ENCODE assay signal across 8 mouse cellular contexts in genomic region chr1:111660099-111660670, GRCm38 (mm10).
DNase-seq lines count a peak whose midpoint lies in the region; ATAC-seq and TF ChIP-seq lines count a peak whose summit lies in the region.

No protein-coding gene starts in this region.

- no peak overlapping the region for H3K9ac ChIP-seq in forebrain, embryonic 11.5 days (ENCODE audit: low read length)
- H3K9ac ChIP-seq in liver, postnatal 0 days (replicated peaks) = no peak overlapping the region
- H3K9ac ChIP-seq in liver, embryonic 11.5 days (ENCODE audit: low read depth, low read length) = no peak overlapping the region

- H3K4me1 ChIP-seq in forebrain, embryonic 11.5 days (replicated peaks; ENCODE audit: control insufficient read depth, insufficient read depth, low read length) = no peaks in the 10 kb centered on the region
- no peaks in the 10 kb centered on the region for H3K4me1 ChIP-seq in forebrain, embryonic 10.5 days
- H3K4me1 ChIP-seq in liver, postnatal 0 days (ENCODE audit: insufficient read depth) = no peaks in the 10 kb centered on the region
- no peaks in the 10 kb centered on the region for H3K4me1 ChIP-seq in liver, embryonic 11.5 days (replicated peaks; ENCODE audit: control insufficient read depth, insufficient read depth, low read length)

- no peaks in the 10 kb centered on the region for H3K9me3 ChIP-seq in forebrain, embryonic 11.5 days (ENCODE audit: control insufficient read depth, low read length)
- no peaks in the 10 kb centered on the region for H3K9me3 ChIP-seq in forebrain, embryonic 10.5 days
- H3K9me3 ChIP-seq in liver, postnatal 0 days (ENCODE audit: low read length) = no peaks in the 10 kb centered on the region
- H3K9me3 ChIP-seq in liver, embryonic 11.5 days (ENCODE audit: control insufficient read depth, low read length) = no peaks in the 10 kb centered on the region

- no peaks in the 10 kb centered on the region for H3K27me3 ChIP-seq in forebrain, embryonic 11.5 days (ENCODE audit: control insufficient read depth, insufficient read depth, low read length)
- H3K27me3 ChIP-seq in forebrain, embryonic 10.5 days (ENCODE audit: poor library complexity, severe bottlenecking) = no peaks in the 10 kb centered on the region
- no peaks in the 10 kb centered on the region for H3K27me3 ChIP-seq in liver, postnatal 0 days (ENCODE audit: insufficient read depth, low read length)
- no peaks in the 10 kb centered on the region for H3K27me3 ChIP-seq in liver, embryonic 11.5 days (replicated peaks; ENCODE audit: control insufficient read depth, insufficient read depth, low read length)

- peak; percentile 76 for ATAC-seq in forebrain, embryonic 11.5 days (replicated peaks; ENCODE audit: low FRiP score)
- ATAC-seq in liver, postnatal 0 days = no peak
- no peak for ATAC-seq in liver, embryonic 11.5 days (replicated peaks; ENCODE audit: low FRiP score)

- WGBS in forebrain, embryonic 11.5 days = 5% methylated on average over 2 of the region's 2 CpGs
- 14% methylated on average over 2 of the region's 2 CpGs for WGBS in forebrain, embryonic 10.5 days
- 4% methylated on average over 2 of the region's 2 CpGs for WGBS in liver, postnatal 0 days (ENCODE audit: insufficient replicate concordance)
- 5% methylated on average over 2 of the region's 2 CpGs for WGBS in liver, embryonic 11.5 days

- H3K27ac ChIP-seq in forebrain, embryonic 11.5 days (ENCODE audit: low read depth, low read length) = no peak overlapping the region
- no peak overlapping the region for H3K27ac ChIP-seq in forebrain, embryonic 10.5 days
- no peak overlapping the region for H3K27ac ChIP-seq in liver, postnatal 0 days (ENCODE audit: low read depth)
- no peak overlapping the region for H3K27ac ChIP-seq in liver, embryonic 11.5 days (ENCODE audit: low read depth, low read length)

- peak; percentile 64 for TF ChIP-seq CTCF in liver, postnatal 0 days (IDR thresholded peaks at IDR 0.05; ENCODE audit: low read depth)

- no peak for TF ChIP-seq EP300 in liver, postnatal 0 days (IDR thresholded peaks at IDR 0.05; ENCODE audit: low read depth)

- DNase-seq in forebrain, embryonic 11.5 days (ENCODE audit: low spot score) = no peak
- no peak for DNase-seq in forebrain, embryonic 10.5 days (ENCODE audit: extremely low spot score, low spot score)
- no peak for DNase-seq in liver, postnatal 0 days
- DNase-seq in liver, embryonic 11.5 days (ENCODE audit: low spot score) = no peak
- DNase-seq in c-Kit-positive CD71-positive TER-119-negative erythroid progenitor cells, embryonic 14.5 days (ENCODE audit: low read depth) = peak; percentile 15
- peak; percentile 16 for DNase-seq in induced T-regulatory cell, adult 2 months (ENCODE audit: low read depth)
- no peak for DNase-seq in thymus, postnatal 0 days (ENCODE audit: low spot score)
- no peak for DNase-seq in gastrocnemius, postnatal 25 days

- H3K4me3 ChIP-seq in forebrain, embryonic 11.5 days (ENCODE audit: low read depth, low read length) = no peak overlapping the region
- no peak overlapping the region for H3K4me3 ChIP-seq in forebrain, embryonic 10.5 days
- no peak overlapping the region for H3K4me3 ChIP-seq in liver, postnatal 0 days (ENCODE audit: low read depth, low read length)
- H3K4me3 ChIP-seq in liver, embryonic 11.5 days (ENCODE audit: low read depth, low read length) = no peak overlapping the region

- no peaks in the 10 kb centered on the region for H3K36me3 ChIP-seq in forebrain, embryonic 11.5 days (ENCODE audit: control insufficient read depth, insufficient read depth, low read length)
- no peaks in the 10 kb centered on the region for H3K36me3 ChIP-seq in forebrain, embryonic 10.5 days (replicated peaks)
- H3K36me3 ChIP-seq in liver, postnatal 0 days (replicated peaks; ENCODE audit: insufficient read depth, low read length) = no peaks in the 10 kb centered on the region
- no peaks in the 10 kb centered on the region for H3K36me3 ChIP-seq in liver, embryonic 11.5 days (ENCODE audit: control insufficient read depth, insufficient read depth, low read length)

- H3K4me2 ChIP-seq in forebrain, embryonic 11.5 days (ENCODE audit: low read depth, low read length, severe bottlenecking) = no peak overlapping the region
- no peak overlapping the region for H3K4me2 ChIP-seq in liver, postnatal 0 days (ENCODE audit: low read depth, low read length)
- no peak overlapping the region for H3K4me2 ChIP-seq in liver, embryonic 11.5 days

Comparison
In these comparisons a context has a peak if more than half of its experiments do, and no peak if none do; other contexts are left out.
1. DNase-seq: peak in c-Kit-positive CD71-positive TER-119-negative erythroid progenitor cells, embryonic 14.5 days (single experiment) and induced T-regulatory cell, adult 2 months (single experiment); none in forebrain, embryonic 11.5 days (single experiment), forebrain, embryonic 10.5 days (single experiment), liver, postnatal 0 days (single experiment), liver, embryonic 11.5 days (single experiment), thymus, postnatal 0 days (single experiment) and gastrocnemius, postnatal 25 days (single experiment).